Mouse (Mus musculus): ENCODE measurements around the gene Sec14l5. TPM values are rescaled to one million over a fixed set of nuclear protein-coding genes. Genes with fewer than 3 reads are reported as not detected.
"Not testable (repeated sequence)": the region's sequence is repeated elsewhere in the genome, so short reads cannot be mapped to it uniquely, and the experiment has no call there.

Sec14l5 gene
- polyA plus RNA-seq, 1 experiment from 2014 or later: 0.18 TPM

DNA sequence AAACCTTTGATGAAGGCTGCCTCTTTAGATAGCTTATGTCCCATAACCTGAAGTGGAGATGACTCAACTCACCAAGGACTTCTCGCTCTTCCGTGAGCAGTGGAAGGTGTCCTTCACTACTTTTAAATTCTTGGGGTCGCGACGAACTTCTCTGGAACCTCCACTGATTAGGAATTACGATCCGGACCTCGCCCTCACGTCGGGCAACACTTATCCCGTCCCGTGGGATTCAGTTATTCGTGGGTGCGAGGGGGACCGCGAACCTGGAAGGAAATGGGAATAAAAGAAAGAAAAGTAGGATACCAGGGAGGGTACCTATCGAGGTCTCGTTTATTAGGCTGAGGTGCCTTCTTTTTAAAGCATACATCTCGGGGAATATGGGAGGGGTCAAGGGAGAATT lies 80.6 kb downstream of the Sec14l5 start:
- H3K4me2 ChIP-seq; H3K9ac ChIP-seq; H3K27ac ChIP-seq; H3K36me3 ChIP-seq (ENCODE audit: poor library complexity, severe bottlenecking); H3K27me3 ChIP-seq; ATAC-seq; H3K4me1 ChIP-seq; H3K4me3 ChIP-seq; H3K9me3 ChIP-seq (replicated peaks): not testable (repeated sequence)
- 85% methylated on average over 19 of the region's 19 CpGs for WGBS

DNA sequence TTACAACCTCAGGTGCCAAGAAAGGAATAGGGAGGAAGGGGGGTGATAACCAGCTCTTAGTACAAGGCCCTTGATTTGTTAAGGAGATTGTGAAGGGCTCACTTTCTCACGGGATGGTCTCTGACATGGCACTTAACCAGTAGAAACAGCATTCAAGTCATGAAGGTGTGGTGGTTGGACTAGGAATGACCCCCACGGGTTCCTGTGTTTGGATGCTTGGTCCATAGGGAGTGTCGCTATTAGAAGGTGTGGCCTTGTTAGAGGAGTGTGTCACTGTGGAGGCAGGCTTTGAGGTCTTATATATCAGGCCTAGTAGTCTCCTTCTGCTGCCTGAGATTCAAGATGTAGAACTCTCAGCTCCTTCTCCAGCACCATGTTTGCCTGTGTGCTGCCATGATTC lies 81.2 kb downstream of the Sec14l5 start:
- not testable (repeated sequence) for H3K4me2 ChIP-seq; H3K27ac ChIP-seq; H3K4me1 ChIP-seq; H3K27me3 ChIP-seq; H3K9me3 ChIP-seq (replicated peaks); H3K4me3 ChIP-seq; H3K9ac ChIP-seq; H3K36me3 ChIP-seq (ENCODE audit: poor library complexity, severe bottlenecking); ATAC-seq
- 82% methylated on average over 3 of the region's 3 CpGs for WGBS

DNA sequence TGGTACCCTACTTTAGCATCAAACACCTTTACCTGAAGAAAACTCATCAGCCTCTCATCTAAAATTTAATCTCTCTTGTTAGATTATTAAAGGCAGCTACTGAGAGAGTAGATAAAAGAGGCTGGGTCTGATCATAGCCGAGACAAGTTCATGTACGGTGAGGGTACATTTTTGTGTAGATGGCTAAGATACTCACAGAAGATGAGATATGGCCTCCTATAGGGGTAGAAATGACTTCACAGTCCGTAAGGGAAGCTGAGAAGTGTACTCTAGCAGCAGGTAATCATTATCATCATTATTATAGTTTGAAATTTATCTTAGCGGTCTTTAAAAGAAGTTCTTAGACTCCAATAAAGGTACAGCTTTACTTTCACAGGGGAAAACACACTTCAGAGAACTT lies 86.1 kb downstream of the Sec14l5 start:
- no peak overlapping the region for H3K27ac ChIP-seq
- peak overlapping the region; percentile 88 for H3K4me2 ChIP-seq
- 69% methylated on average over 4 of the region's 4 CpGs for WGBS
- H3K9ac ChIP-seq: no peak overlapping the region
- H3K4me3 ChIP-seq: peak overlapping the region; percentile 85
- no peaks in the 10 kb centered on the region for H3K27me3 ChIP-seq
- peaks cover 14% of the 10 kb centered on the region for H3K4me1 ChIP-seq
- H3K36me3 ChIP-seq (ENCODE audit: poor library complexity, severe bottlenecking): peaks cover under 1% of the 10 kb centered on the region; the same call in 1 of the 2 replicates
- no peaks in the 10 kb centered on the region for H3K9me3 ChIP-seq (replicated peaks)
- ATAC-seq: no peak; the same call in 1 of the 2 replicates

DNA sequence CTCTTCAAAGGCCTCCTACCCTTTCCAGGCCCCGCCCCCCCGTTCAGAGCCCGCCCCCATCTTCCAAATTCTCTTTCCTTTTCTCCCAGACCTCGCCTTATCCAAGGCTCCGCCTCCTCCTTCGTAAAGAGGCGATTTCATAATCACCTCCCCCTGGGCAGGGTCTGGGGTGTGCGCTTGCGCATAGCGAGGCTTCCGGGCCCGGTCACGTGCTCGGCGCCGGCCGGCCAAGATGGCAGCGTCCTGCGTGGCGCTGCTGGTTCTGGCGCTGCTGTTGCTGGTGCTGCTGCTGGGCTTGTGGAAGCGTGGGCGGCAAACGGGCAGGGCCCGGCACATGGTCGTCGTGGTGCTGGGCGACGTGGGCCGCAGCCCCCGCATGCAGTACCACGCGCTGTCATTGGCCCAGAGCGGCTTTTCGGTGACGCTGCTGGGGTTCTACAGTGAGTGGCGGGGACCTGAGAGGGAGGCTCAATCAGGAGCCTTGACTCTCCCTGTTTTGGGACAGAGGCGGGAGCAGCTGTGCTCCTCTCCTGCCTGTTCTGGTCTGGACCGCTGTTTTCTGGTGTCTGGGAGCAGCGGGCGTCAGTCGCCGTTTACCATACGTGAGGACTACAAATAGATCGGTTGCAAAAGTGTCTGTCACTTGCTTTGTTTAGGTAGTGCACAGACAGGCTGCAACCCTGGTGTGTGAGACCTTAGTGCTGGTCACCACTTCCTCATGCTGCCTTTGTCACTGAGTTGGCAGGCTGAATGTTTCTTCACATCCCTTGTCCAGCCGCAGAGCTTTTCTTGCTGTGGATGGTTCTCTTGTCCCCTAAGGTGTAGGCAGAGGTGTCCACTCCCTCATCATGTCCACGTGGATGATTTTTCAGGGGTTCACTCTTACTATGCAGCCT lies 86.8 kb downstream of the Sec14l5 start, which contains the start of gene Alg1:
Gene Alg1, plus strand, starts transcription at position 204 of the 896 bp plus-strand sequence.
- Histone ChIP-seq H3K27me3 (no peaks in the 10 kb centered on the region), H3K9ac (peak within 1 kb of the TSS; percentile 85), H3K4me2 (peak within 1 kb of the TSS; percentile 88), H3K9me3 (replicated peaks) (no peaks in the 10 kb centered on the region), H3K36me3 (ENCODE audit: poor library complexity, severe bottlenecking) (peaks cover 3% of the 10 kb centered on the region; the same call in 1 of the 2 replicates), H3K27ac (no peak within 1 kb of the TSS), H3K4me3 (peak within 1 kb of the TSS; percentile 85), H3K4me1 (peaks cover 14% of the 10 kb centered on the region)
- ATAC-seq: peak; percentile 98
- WGBS: 3% methylated on average over 47 of the region's 47 CpGs

Small RNAs within 50 kb of the gene (microRNA-seq; reads per million reads assigned to microRNA genes)
- gene Gm23689 (not detected), gene Gm26095 (not detected), gene Mir6364 (not detected)

Other genes starting within 250 kb of the Sec14l5 start
- 134 and 142 TPM in 2 replicates for gene Nudt16l1, start 208.3 kb upstream of the Sec14l5 start, polyA plus RNA-seq (2015; fragmentation: Nextera tagmentation; extraction: Ambion mirVana)
- gene Anks3, start 182.9 kb upstream of the Sec14l5 start, polyA plus RNA-seq (2015; fragmentation: Nextera tagmentation; extraction: Ambion mirVana): 64.1 and 75.8 TPM in 2 replicates
- gene Sept12, start 149.3 kb upstream of the Sec14l5 start, polyA plus RNA-seq (2015; fragmentation: Nextera tagmentation; extraction: Ambion mirVana): not detected in 2 replicates
- 1.5 TPM in 1 of 2 replicates, not detected in the other for gene Smim22, start 139.8 kb upstream of the Sec14l5 start, polyA plus RNA-seq (2015; fragmentation: Nextera tagmentation; extraction: Ambion mirVana)
- gene Rogdi, start 133.6 kb upstream of the Sec14l5 start, polyA plus RNA-seq (2015; fragmentation: Nextera tagmentation; extraction: Ambion mirVana): 88.1 and 102 TPM in 2 replicates
- 188 and 207 TPM in 2 replicates for gene Glyr1, start 97.2 kb upstream of the Sec14l5 start, polyA plus RNA-seq (2015; fragmentation: Nextera tagmentation; extraction: Ambion mirVana)
- gene Ubn1, start 97.1 kb upstream of the Sec14l5 start, polyA plus RNA-seq (2015; fragmentation: Nextera tagmentation; extraction: Ambion mirVana): 18.0 and 18.2 TPM in 2 replicates
- 0.13 TPM in 2 replicates for gene Ppl, start 14.7 kb upstream of the Sec14l5 start, polyA plus RNA-seq (2015; fragmentation: Nextera tagmentation; extraction: Ambion mirVana)
- 8.5 and 9.4 TPM in 2 replicates for gene Nagpa, start 56.9 kb downstream of the Sec14l5 start, polyA plus RNA-seq (2015; fragmentation: Nextera tagmentation; extraction: Ambion mirVana)
- gene AU021092, start 75.2 kb downstream of the Sec14l5 start, polyA plus RNA-seq (2015; fragmentation: Nextera tagmentation; extraction: Ambion mirVana): 8.5 and 10.3 TPM in 2 replicates
- 26.3 and 30.0 TPM in 2 replicates for gene Alg1, start 86.5 kb downstream of the Sec14l5 start, polyA plus RNA-seq (2015; fragmentation: Nextera tagmentation; extraction: Ambion mirVana)
- 7.2 and 9.5 TPM in 2 replicates for gene Eef2kmt, start 108.9 kb downstream of the Sec14l5 start, polyA plus RNA-seq (2015; fragmentation: Nextera tagmentation; extraction: Ambion mirVana)